Mouse (Mus musculus) kidney, adult 8-10 months (tissue): ENCODE data around the gene Fam20b.
"Not testable (repeated sequence)": the region's sequence is repeated elsewhere in the genome, so short reads cannot be mapped to it uniquely, and the experiment has no call there.

ENCODE experiments used
- DNase-seq, 2 experiments: peaks; one replicate each; pipeline ENCODE4 v3.0.0; 2022

Gene Fam20b

GRCm38 (mm10) chr1:156669208-156669983 lies 49.5 kb downstream of the Fam20b start:
- DNase-seq: no peak

GRCm38 (mm10) chr1:156668602-156669001 lies 50.3 kb downstream of the Fam20b start:
- DNase-seq: peak in 1 of 2 experiments; percentile 49

- no peak for DNase-seq
Measured at GRCm38 (mm10) chr1:156667141-156667926, 51.6 kb downstream of the Fam20b start.

GRCm38 (mm10) chr1:156665777-156666176 lies 53.1 kb downstream of the Fam20b start:
- DNase-seq: no peak

- DNase-seq: not testable (repeated sequence)
Measured at GRCm38 (mm10) chr1:156660660-156661236, 58.1 kb downstream of the Fam20b start.

- DNase-seq: peak in 1 of 2 experiments; percentile 24
Measured at GRCm38 (mm10) chr1:156659906-156660659, 58.8 kb downstream of the Fam20b start.

- DNase-seq: no peak
Measured at GRCm38 (mm10) chr1:156658676-156659075, 60.2 kb downstream of the Fam20b start.

- DNase-seq: peak in 1 of 2 experiments; percentile 20
Measured at GRCm38 (mm10) chr1:156657523-156657922, 61.4 kb downstream of the Fam20b start.

- no peak for DNase-seq
Measured at GRCm38 (mm10) chr1:156654735-156655530, 64.0 kb downstream of the Fam20b start.

GRCm38 (mm10) chr1:156652189-156652822 lies 66.6 kb downstream of the Fam20b start:
- no peak for DNase-seq

GRCm38 (mm10) chr1:156650631-156651030 lies 68.3 kb downstream of the Fam20b start:
- DNase-seq: no peak

GRCm38 (mm10) chr1:156648705-156649104 lies 70.2 kb downstream of the Fam20b start:
- DNase-seq: no peak

- no peak for DNase-seq
Measured at GRCm38 (mm10) chr1:156645971-156646370, 72.9 kb downstream of the Fam20b start.

- peak; percentile 28 to 35 for DNase-seq
Measured at GRCm38 (mm10) chr1:156644780-156645523, 73.9 kb downstream of the Fam20b start.

GRCm38 (mm10) chr1:156644061-156644460 lies 74.8 kb downstream of the Fam20b start:
- DNase-seq: no peak

GRCm38 (mm10) chr1:156642813-156643212 lies 76.1 kb downstream of the Fam20b start:
- DNase-seq: no peak

- DNase-seq: no peak
Measured at GRCm38 (mm10) chr1:156641808-156642207, 77.1 kb downstream of the Fam20b start.

- no peak for DNase-seq
Measured at GRCm38 (mm10) chr1:156640577-156640976, 78.3 kb downstream of the Fam20b start.

GRCm38 (mm10) chr1:156639455-156639854 lies 79.4 kb downstream of the Fam20b start:
- no peak for DNase-seq

- DNase-seq: no peak
Measured at GRCm38 (mm10) chr1:156635148-156635547, 83.7 kb downstream of the Fam20b start.

- peak; percentile 21 to 30 for DNase-seq
Measured at GRCm38 (mm10) chr1:156633095-156633494, 85.8 kb downstream of the Fam20b start.
